Mouse (Mus musculus) spleen, adult 18-20 months (tissue): ENCODE data around the gene Izumo4.

Experiments
- DNase-seq, 2 experiments: peaks; one replicate each; pipeline ENCODE4 v3.0.0; 2022; ENCODE audit warnings: mixed read lengths in 2 of 2

The Izumo4 gene

GRCm38 (mm10) chr10:80669737-80670485 lies 32.1 kb upstream of the Izumo4 start:
- DNase-seq, result no peak

GRCm38 (mm10) chr10:80670531-80670930 lies 31.5 kb upstream of the Izumo4 start:
- no peak for DNase-seq

- DNase-seq, result no peak
These were observed 30.7 kb upstream of the Izumo4 start for GRCm38 (mm10) chr10:80671251-80671650.

- no peak for DNase-seq
These were observed 29.9 kb upstream of the Izumo4 start for GRCm38 (mm10) chr10:80671936-80672690.

GRCm38 (mm10) chr10:80673690-80674089 lies 28.3 kb upstream of the Izumo4 start:
- no peak for DNase-seq

- no peak for DNase-seq
These were observed 27.7 kb upstream of the Izumo4 start for GRCm38 (mm10) chr10:80674161-80674711.

GRCm38 (mm10) chr10:80674851-80675404 lies 27.1 kb upstream of the Izumo4 start:
- no peak for DNase-seq

- DNase-seq, result no peak
These were observed 26.4 kb upstream of the Izumo4 start for GRCm38 (mm10) chr10:80675405-80676197.

GRCm38 (mm10) chr10:80676198-80676928 lies 25.6 kb upstream of the Izumo4 start:
- peak; percentile 99 to 100 for DNase-seq

- DNase-seq, result no peak
These were observed 24.7 kb upstream of the Izumo4 start for GRCm38 (mm10) chr10:80677128-80677875.

GRCm38 (mm10) chr10:80677942-80678436 lies 24.0 kb upstream of the Izumo4 start, which contains the start of gene Mknk2:
Gene Mknk2, minus strand, starts transcription at chr10:80678112.
- DNase-seq, result peak; percentile 87 to 90

GRCm38 (mm10) chr10:80678601-80679377 lies 23.2 kb upstream of the Izumo4 start:
- DNase-seq, result no peak

- DNase-seq, result no peak
These were observed 22.3 kb upstream of the Izumo4 start for GRCm38 (mm10) chr10:80679556-80680259.

GRCm38 (mm10) chr10:80680260-80680696 lies 21.7 kb upstream of the Izumo4 start:
- no peak for DNase-seq

- peak in 1 of 2 experiments; percentile 47 for DNase-seq
These were observed 20.0 kb upstream of the Izumo4 start for GRCm38 (mm10) chr10:80682003-80682402.

- no peak for DNase-seq
These were observed 18.3 kb upstream of the Izumo4 start for GRCm38 (mm10) chr10:80683647-80684046.

- DNase-seq, result peak; percentile 74 to 76
These were observed 17.8 kb upstream of the Izumo4 start for GRCm38 (mm10) chr10:80684214-80684613.

- no peak for DNase-seq
These were observed 17.0 kb upstream of the Izumo4 start for GRCm38 (mm10) chr10:80684984-80685383.

- no peak for DNase-seq
These were observed 15.4 kb upstream of the Izumo4 start for GRCm38 (mm10) chr10:80686617-80687016.
